Mouse (Mus musculus): Measurements from ENCODE around the gene Pon3. TPM values are rescaled to one million over a fixed set of nuclear protein-coding genes. Genes with fewer than 3 reads are reported as not detected.
A peak's percentile ranks its signal among the peaks of the same experiment; 100 is the strongest.

Pon3 gene
- polyA plus RNA-seq, 1 experiment from 2014 or later: 5.8 TPM

DNA sequence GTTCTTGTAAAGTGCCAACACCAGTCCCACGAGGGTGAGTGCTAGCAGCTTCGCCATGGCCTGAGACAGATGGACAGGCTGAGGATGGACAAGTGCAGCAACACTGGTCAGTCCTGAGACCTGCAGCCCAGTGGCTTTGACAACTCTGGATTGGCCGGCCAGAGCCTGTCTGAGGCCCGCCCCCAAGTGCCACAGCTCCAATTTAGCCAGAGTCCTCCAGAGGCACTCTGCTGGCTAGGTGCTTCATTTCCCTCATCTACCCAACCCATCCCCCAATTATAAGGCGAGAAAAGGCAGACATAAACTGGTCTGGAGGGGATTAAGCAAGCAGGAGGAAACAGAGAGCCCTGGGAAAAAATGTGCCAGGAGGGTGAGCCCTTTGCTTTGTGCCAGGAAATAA is 62.4 kb downstream of the Pon3 start, which contains the start of gene Pon1:
Gene Pon1, minus strand, starts transcription at position 254 of the 400 bp plus-strand sequence.
- no peaks in the 10 kb centered on the region for H3K4me1 ChIP-seq
- H3K9me3 ChIP-seq: peaks cover 6% of the 10 kb centered on the region; the same call in 1 of the 2 replicates
- no peak within 1 kb of the TSS for H3K27ac ChIP-seq
- WGBS: 46% methylated on average over 5 of the region's 5 CpGs
- no peaks in the 10 kb centered on the region for H3K27me3 ChIP-seq (replicated peaks)
- H3K4me2 ChIP-seq (replicated peaks): no peak within 1 kb of the TSS
- ATAC-seq (ENCODE audit: low FRiP score, low read depth): no peak
- H3K9ac ChIP-seq: no peak within 1 kb of the TSS
- H3K36me3 ChIP-seq: no peaks in the 10 kb centered on the region
- no peak within 1 kb of the TSS for H3K4me3 ChIP-seq

GRCm38 (mm10) chr6:5190761-5191160 is 65.3 kb downstream of the Pon3 start:
- H3K4me1 ChIP-seq: no peaks in the 10 kb centered on the region
- no peaks in the 10 kb centered on the region for H3K27me3 ChIP-seq (replicated peaks)
- no peak for ATAC-seq (ENCODE audit: low FRiP score, low read depth)
- H3K27ac ChIP-seq: no peak overlapping the region
- H3K36me3 ChIP-seq: no peaks in the 10 kb centered on the region
- no peaks in the 10 kb centered on the region for H3K9me3 ChIP-seq
- H3K9ac ChIP-seq: no peak overlapping the region
- WGBS: 79% methylated on average over 4 of the region's 4 CpGs
- H3K4me2 ChIP-seq (replicated peaks): no peak overlapping the region
- H3K4me3 ChIP-seq: no peak overlapping the region

DNA sequence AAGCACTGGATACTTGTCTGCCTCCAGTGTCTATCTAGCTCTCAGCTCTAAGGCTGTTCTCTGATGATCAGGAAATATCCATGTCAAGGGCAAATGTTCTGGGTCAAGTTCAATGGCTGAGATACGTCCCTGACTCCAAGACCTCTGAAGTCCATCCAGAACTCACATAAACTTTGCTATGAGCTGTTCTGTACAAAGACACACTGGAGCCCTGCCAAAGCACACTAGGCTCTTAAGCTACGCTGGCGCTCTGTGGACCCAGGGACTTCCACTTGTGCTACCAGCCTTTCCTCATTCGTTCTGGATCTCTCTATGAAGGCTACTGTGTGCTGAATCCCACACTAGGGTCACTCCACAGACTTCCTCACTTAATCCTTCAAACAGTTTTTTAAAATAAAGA is 66.6 kb downstream of the Pon3 start:
- H3K27me3 ChIP-seq (replicated peaks): no peaks in the 10 kb centered on the region
- WGBS: 81% methylated on average over 4 of the region's 4 CpGs
- no peaks in the 10 kb centered on the region for H3K9me3 ChIP-seq
- no peak for ATAC-seq (ENCODE audit: low FRiP score, low read depth)
- H3K36me3 ChIP-seq: no peaks in the 10 kb centered on the region
- no peak overlapping the region for H3K4me3 ChIP-seq
- no peaks in the 10 kb centered on the region for H3K4me1 ChIP-seq
- no peak overlapping the region for H3K9ac ChIP-seq
- no peak overlapping the region for H3K4me2 ChIP-seq (replicated peaks)
- H3K27ac ChIP-seq: no peak overlapping the region

DNA sequence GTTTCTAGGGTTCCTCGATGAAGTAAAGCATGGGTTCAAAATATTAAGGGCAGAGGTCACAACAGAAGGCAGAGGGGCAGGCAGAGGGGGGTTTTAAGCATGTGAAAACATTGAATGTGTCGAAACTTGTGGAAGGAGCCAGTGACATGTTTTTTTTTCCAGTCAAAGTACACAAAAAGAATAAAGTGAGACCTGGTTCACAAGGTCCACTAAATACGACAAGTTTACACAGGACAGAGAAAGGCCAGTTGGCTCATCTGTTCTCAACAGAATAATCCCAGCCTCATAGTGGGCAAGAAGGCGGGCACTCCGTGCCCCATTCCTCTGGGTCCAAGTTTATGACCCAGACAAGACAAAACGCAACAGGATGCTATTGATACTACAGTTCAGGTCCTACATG is 67.1 kb downstream of the Pon3 start:
- no peaks in the 10 kb centered on the region for H3K9me3 ChIP-seq
- H3K4me1 ChIP-seq: no peaks in the 10 kb centered on the region
- WGBS: 68% methylated on average over 6 of the region's 6 CpGs
- no peak overlapping the region for H3K27ac ChIP-seq
- H3K27me3 ChIP-seq (replicated peaks): no peaks in the 10 kb centered on the region
- H3K9ac ChIP-seq: no peak overlapping the region
- ATAC-seq (ENCODE audit: low FRiP score, low read depth): no peak
- no peak overlapping the region for H3K4me2 ChIP-seq (replicated peaks)
- no peak overlapping the region for H3K4me3 ChIP-seq
- H3K36me3 ChIP-seq: no peaks in the 10 kb centered on the region

DNA sequence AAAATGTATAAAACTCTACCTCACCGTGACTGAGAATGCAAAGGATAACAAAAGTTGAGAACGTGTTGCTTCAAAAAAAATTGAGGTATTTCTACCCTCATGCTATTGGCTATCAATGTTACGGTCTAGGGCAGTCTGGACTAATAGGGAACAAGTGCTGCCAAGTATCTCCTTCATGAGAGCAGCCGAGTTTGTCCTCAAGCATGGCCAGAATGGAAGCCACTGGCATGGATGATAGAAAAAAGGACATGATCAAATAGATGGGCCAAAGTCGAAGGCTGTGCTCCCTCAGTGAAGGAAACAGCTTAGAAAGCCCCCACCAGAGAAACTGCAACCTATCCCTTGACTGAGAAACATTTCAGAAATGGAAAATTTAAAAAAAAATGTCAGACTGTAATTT is 68.0 kb downstream of the Pon3 start:
- no peak for ATAC-seq (ENCODE audit: low FRiP score, low read depth)
- no peak overlapping the region for H3K4me3 ChIP-seq
- no peaks in the 10 kb centered on the region for H3K27me3 ChIP-seq (replicated peaks)
- H3K4me2 ChIP-seq (replicated peaks): no peak overlapping the region
- H3K9me3 ChIP-seq: no peaks in the 10 kb centered on the region
- WGBS: 85% methylated on average over 5 of the region's 5 CpGs
- no peak overlapping the region for H3K9ac ChIP-seq
- H3K36me3 ChIP-seq: no peaks in the 10 kb centered on the region
- H3K27ac ChIP-seq: no peak overlapping the region
- no peaks in the 10 kb centered on the region for H3K4me1 ChIP-seq

GRCm38 (mm10) chr6:5187586-5187985 is 68.5 kb downstream of the Pon3 start:
- 81% methylated on average over 6 of the region's 6 CpGs for WGBS
- Histone ChIP-seq H3K9ac (no peak overlapping the region), H3K4me3 (no peak overlapping the region), H3K9me3 (no peaks in the 10 kb centered on the region), H3K27ac (no peak overlapping the region), H3K4me2 (replicated peaks) (no peak overlapping the region), H3K4me1 (no peaks in the 10 kb centered on the region), H3K36me3 (no peaks in the 10 kb centered on the region), H3K27me3 (replicated peaks) (no peaks in the 10 kb centered on the region)
- no peak for ATAC-seq (ENCODE audit: low FRiP score, low read depth)

GRCm38 (mm10) chr6:5186229-5186950 is 69.7 kb downstream of the Pon3 start:
- H3K4me2 ChIP-seq (replicated peaks): no peak overlapping the region
- no peak overlapping the region for H3K27ac ChIP-seq
- no peaks in the 10 kb centered on the region for H3K27me3 ChIP-seq (replicated peaks)
- H3K4me3 ChIP-seq: no peak overlapping the region
- WGBS: 81% methylated on average over 7 of the region's 7 CpGs
- no peaks in the 10 kb centered on the region for H3K36me3 ChIP-seq
- no peaks in the 10 kb centered on the region for H3K9me3 ChIP-seq
- H3K9ac ChIP-seq: no peak overlapping the region
- no peak for ATAC-seq (ENCODE audit: low FRiP score, low read depth)
- H3K4me1 ChIP-seq: no peaks in the 10 kb centered on the region

DNA sequence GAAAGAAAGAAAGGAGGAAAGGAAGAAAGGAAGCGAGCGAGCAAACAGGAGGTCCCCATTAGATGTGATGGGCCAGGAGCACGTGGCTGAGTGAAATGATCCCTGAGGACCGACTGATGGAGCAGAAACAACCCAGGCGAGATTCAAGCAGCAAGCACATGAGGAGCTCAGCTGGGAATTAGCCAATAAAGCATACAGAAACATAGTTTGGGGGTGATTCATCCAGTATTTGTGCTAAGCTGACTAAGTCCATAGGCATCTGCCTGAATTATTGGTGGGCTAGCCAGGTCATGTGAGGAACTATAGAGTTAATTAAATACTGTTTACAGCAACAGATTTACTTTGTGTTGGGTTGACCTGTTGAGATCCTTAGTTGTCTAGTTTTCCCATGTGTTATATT is 75.4 kb downstream of the Pon3 start:
- no peaks in the 10 kb centered on the region for H3K36me3 ChIP-seq
- H3K9me3 ChIP-seq: no peaks in the 10 kb centered on the region
- no peak for ATAC-seq (ENCODE audit: low FRiP score, low read depth)
- no peaks in the 10 kb centered on the region for H3K27me3 ChIP-seq (replicated peaks)
- WGBS: 80% methylated on average over 5 of the region's 5 CpGs
- peaks cover 9% of the 10 kb centered on the region; the same call in 1 of the 2 replicates for H3K4me1 ChIP-seq
- no peak overlapping the region for H3K9ac ChIP-seq
- H3K4me2 ChIP-seq (replicated peaks): no peak overlapping the region
- H3K27ac ChIP-seq: no peak overlapping the region
- no peak overlapping the region for H3K4me3 ChIP-seq

GRCm38 (mm10) chr6:5179189-5179588 is 76.9 kb downstream of the Pon3 start:
- Histone ChIP-seq H3K27ac (no peak overlapping the region), H3K36me3 (no peaks in the 10 kb centered on the region), H3K4me3 (no peak overlapping the region), H3K9me3 (no peaks in the 10 kb centered on the region), H3K4me2 (replicated peaks) (no peak overlapping the region), H3K9ac (no peak overlapping the region), H3K4me1 (peaks cover 9% of the 10 kb centered on the region; the same call in 1 of the 2 replicates), H3K27me3 (replicated peaks) (no peaks in the 10 kb centered on the region)
- ATAC-seq (ENCODE audit: low FRiP score, low read depth): no peak
- 95% methylated on average over 6 of the region's 6 CpGs for WGBS

DNA sequence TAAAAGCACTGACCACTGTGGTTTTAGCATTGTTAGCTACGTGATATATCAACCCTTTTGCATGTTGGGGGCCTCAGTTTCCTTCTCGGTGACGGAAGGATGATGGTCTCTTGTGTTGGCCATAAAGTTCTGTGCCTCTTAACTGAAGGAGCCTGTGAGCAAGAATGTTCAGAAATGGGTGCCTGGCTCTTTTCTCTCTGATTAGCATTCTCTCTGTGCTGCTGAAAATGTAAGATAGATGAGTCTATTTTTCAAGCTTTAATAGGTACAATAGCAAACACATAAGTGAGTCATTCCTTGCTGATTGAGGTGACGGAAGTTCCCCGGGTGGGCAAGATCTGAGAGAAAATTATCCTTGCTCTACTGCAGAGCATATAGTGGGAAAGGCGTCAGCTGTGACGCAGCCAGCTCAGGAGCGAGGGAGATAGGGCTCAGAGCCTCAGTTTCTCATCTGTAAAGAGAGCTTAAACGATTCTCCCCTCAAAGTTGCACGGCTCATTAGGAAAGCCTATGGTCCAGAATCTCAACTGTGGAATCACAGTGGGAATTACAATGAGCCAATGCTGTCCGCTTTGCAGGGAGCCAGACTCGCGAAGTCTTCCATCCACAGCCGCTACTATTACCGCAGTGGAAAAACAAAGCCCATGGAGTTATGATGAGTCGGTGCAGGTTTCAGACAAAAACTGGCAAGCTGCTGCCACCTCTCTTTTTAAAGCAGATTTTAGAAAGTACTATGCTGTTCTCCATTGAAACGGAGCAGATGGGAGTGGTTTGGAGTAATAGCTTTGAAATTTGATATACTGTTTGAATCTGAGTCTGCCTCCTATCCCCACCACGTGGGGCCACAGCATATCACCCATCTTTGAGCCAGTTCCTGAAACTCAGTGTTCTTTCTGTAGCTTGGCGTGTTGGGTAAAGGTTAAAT is 77.9 kb downstream of the Pon3 start:
- Histone ChIP-seq H3K4me1 (peaks cover 9% of the 10 kb centered on the region; the same call in 1 of the 2 replicates), H3K27me3 (replicated peaks) (no peaks in the 10 kb centered on the region), H3K4me2 (replicated peaks) (peak overlapping the region; percentile 51), H3K4me3 (0 out of 2 replicates have a peak overlapping the region, but pooled peaks have one; percentile 9), H3K9me3 (no peaks in the 10 kb centered on the region), H3K36me3 (no peaks in the 10 kb centered on the region), H3K9ac (no peak overlapping the region), H3K27ac (no peak overlapping the region)
- ATAC-seq (ENCODE audit: low FRiP score, low read depth): peak; percentile 86
- 28% methylated on average over 19 of the region's 19 CpGs for WGBS

- H3K4me3 ChIP-seq: no peak overlapping the region
- no peaks in the 10 kb centered on the region for H3K36me3 ChIP-seq
- H3K4me2 ChIP-seq (replicated peaks): no peak overlapping the region
- 92% methylated on average over 10 of the region's 10 CpGs for WGBS
- ATAC-seq (ENCODE audit: low FRiP score, low read depth): no peak
- no peaks in the 10 kb centered on the region for H3K27me3 ChIP-seq (replicated peaks)
- H3K4me1 ChIP-seq: peaks cover 9% of the 10 kb centered on the region; the same call in 1 of the 2 replicates
- no peaks in the 10 kb centered on the region for H3K9me3 ChIP-seq
- no peak overlapping the region for H3K9ac ChIP-seq
- no peak overlapping the region for H3K27ac ChIP-seq
These were observed 81.8 kb downstream of the Pon3 start for GRCm38 (mm10) chr6:5174179-5174812.

- WGBS: 82% methylated on average over 9 of the region's 9 CpGs
- Histone ChIP-seq H3K27ac (no peak overlapping the region), H3K4me2 (replicated peaks) (no peak overlapping the region), H3K4me3 (no peak overlapping the region), H3K9ac (no peak overlapping the region), H3K9me3 (no peaks in the 10 kb centered on the region), H3K4me1 (peaks cover 2% of the 10 kb centered on the region; the same call in 1 of the 2 replicates), H3K36me3 (no peaks in the 10 kb centered on the region), H3K27me3 (replicated peaks) (no peaks in the 10 kb centered on the region)
- no peak for ATAC-seq (ENCODE audit: low FRiP score, low read depth)
These were observed 83.5 kb downstream of the Pon3 start for GRCm38 (mm10) chr6:5172571-5172970.
